Mouse (Mus musculus): ENCODE data around the gene Igf1.

DNA sequence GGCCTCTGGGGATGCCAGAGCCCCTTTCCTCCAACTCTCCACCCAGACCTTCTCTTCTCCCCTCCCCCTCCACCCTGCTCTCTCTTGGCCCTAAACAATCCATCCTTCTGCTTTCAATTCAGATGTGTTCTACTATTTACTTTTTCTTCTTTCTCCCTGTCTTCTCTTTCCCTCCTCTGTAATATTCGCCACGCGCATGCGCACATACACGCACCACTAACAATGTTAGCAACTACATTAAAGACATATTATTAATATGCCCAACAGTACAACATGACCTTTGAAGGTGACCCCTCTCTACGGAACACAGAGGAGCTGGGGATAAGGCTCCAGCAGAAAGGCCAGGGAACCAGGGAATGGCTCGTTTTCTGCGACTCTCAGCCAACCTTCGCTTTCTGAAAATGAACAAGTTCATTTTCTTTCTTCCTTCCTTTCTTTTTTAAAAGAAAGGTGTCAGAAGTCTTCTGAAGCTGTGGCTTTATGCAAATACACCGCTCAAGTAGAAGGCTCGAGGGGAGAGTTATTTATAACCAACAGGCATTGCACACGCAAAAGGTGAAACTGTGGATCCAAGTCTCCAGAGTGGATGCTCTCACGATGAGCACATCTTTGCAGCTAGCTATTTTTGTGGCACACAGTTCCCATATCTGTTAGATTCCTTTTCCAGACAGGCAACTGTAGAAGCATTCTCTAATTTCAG lies 2.5 kb upstream of the Igf1 start:
- no peak for TF ChIP-seq GATA1 (IDR thresholded peaks at IDR 0.05; ENCODE audit: borderline replicate concordance, low read length)
- no peak for TF ChIP-seq FLI1 (IDR thresholded peaks at IDR 0.05; ENCODE audit: low read length)

All from megakaryocyte, embryonic 14.5 days (primary cell).